Mouse (Mus musculus) layer of hippocampus, postnatal 36 days (tissue): ENCODE data around the gene Erc2. TPM values are rescaled to one million over a fixed set of nuclear protein-coding genes. Genes with fewer than 3 reads are reported as not detected.

ENCODE experiments used
- DNase-seq, 2 experiments: peaks; one replicate each; pipeline ENCODE4 v3.0.0; 2022
- total RNA-seq, 2 experiments: library from RNA; stranded (reverse); gene quantifications; 2 replicates each; pipeline ENCODE4 v1.2.3; 2021

Gene Erc2
- total RNA-seq, 2 experiments from 2014 or later = 221 to 266 TPM

DNA sequence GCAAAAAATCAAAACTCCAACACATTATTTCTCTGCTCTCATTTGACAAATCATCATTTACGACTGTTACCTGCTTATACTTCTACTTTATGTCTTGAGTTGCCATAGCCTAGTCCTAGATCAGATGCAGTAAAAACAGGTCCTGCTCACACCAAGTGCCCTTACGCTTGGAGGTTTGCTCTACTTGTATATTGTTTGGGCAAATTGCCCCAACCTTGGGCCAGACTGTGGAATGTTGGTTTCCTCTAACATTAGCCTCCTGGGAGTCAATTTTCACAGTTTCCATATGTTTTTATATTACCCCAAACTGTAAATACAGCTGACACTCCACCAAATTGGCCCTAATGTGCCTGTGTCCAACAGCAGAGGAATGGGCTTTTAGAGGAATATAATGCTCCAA is 447.6 kb downstream of the Erc2 start:
- no peak for DNase-seq

DNA sequence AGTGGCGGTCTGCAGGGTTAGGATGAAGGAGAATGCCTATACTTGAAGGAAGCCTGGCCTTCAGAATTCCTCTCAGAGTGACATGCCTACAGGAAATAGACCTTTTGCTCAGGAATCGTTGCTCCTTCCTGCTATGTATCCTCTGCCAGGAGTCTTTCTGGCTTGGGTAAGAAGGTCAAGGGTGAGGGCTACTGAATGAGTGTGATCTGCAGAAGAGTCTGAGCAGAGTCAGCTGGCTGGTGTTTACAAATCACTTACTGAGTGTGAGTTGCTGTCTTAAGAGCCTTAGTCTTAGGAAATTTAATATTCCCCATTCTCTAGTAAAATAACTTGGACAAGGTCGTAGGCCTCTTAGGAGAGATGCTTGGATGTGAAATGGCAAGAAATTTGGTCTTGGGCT is 450.3 kb downstream of the Erc2 start:
- no peak for DNase-seq

DNA sequence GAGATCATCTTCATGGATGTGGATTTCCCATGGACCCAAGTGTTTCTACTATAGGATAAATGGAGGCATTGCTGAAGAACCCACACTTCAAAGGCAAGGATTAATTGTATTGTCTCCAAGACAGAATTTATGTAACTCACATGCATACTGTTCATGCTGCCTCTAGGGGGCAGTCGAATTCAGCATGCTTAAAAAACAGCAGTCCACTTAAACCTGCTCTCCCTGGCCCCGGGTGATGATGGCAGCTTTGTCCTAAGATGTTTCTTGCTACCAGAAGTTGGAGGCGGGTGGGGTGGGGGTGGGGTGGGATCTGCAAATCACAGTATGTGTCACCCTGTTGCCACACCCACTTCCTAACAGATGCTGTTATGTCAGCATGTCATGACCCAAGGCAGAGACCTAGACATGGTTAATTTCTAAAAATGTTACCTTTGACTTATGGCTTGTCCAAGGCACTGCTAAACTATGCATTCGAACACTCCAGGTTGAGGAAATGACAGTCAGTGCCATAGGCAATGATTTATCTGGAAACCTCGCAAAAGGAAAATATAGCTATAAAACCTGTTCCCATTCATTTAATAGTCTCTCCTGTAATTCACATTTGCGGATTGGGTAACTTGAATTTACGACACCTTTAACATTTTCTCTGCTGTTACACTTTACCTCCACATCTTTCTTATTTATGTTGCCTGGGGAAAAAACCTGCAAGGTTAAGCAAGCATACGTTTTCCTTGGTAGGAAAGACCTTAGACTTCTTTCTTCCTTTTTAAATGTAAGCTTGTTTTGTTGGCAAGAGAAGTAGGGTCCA is 467.6 kb downstream of the Erc2 start:
- no peak for DNase-seq

DNA sequence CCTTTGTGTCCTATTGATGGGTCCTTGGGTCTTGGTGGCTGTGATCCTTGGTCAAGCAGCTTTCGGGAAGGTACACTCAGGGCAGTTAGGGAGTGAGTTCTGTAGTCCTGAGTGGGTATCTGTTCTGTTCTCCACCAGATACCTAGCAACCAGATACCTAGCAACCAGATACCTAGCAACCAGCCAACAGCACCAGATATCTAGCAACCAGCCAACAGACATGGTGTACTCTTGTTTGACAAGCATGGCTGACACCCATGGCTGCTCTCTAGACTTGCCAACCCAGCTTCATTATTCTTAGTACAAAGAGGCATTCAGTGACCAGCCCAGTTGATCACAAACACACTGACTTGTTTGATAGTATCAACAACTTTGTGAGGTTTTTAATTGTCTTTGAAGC is 469.1 kb downstream of the Erc2 start:
- DNase-seq = no peak

DNA sequence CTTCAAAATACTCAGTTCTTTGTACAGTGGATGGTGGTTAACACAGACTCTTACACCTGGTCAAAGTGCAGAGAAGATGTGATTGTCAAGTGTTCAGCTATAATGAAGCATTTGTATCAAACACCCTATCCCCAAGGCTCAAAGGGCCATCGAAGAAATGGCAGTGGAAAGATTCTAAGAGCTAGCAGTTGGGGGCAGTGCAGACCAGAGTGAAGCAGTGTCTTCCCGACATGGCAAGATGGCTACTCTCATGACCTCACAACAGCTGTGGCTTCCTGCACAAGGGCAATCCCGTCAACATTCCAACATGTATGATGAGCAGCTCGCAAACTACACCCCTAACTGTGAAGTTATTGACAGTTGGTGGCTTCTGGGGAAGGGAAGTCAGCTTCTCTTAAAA is 471.0 kb downstream of the Erc2 start:
- DNase-seq = no peak

DNA sequence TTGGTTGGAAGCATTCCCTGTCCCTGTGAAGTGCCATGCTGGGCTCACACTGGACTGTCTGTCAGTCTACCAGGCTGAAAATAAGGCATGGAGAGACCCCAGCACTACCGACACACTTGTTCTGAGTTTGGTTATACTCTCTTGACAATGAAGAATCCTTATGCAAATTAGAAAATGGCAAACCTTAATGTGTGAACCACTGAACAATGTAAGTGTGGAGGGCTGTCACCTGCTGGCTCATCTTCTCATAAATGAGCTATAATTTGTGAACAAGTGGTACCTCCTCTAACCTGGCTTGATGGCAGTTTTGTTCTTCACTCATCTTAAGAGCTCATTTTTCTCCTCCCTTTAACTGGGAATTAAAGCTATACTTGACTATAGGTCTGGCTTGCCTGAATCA is 471.7 kb downstream of the Erc2 start:
- no peak for DNase-seq

DNA sequence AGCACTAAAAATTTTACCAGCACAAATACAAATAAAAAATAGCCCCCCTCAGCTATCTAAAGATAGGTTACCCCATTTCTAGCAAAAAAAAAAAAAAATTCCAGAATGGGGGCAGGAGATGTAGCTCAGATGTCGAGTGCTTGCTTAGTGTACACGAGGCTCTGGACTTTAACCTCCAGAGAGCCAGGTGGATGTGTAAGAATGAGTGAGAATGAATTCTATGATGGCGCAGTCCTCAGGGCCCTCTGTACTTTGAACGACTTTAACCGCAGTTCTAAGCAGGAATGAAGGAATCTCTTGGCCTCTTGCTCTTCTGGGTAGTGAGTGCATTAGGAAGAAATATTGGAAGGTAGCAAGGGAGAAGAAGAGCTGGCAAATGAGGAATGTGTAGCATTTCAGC is 476.9 kb downstream of the Erc2 start:
- DNase-seq = no peak

DNA sequence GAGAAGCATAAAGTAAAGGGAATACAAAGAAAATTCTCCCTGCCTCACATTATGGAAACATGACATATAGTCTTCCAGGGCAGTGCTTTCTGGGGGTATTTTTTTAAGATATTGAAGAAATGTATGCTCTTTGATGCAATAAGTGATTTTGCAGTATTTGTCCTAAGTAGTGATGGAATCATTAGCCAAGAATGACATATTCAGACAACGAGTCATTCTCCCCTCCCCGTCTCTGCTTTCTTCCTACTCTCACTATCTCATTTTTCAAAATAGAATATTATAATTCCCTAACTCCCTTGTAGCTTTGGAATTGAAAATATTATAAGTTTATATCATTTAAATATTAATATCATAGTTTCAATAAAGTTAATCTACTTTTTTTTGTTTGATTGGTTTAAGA is 490.9 kb downstream of the Erc2 start:
- DNase-seq = no peak

DNA sequence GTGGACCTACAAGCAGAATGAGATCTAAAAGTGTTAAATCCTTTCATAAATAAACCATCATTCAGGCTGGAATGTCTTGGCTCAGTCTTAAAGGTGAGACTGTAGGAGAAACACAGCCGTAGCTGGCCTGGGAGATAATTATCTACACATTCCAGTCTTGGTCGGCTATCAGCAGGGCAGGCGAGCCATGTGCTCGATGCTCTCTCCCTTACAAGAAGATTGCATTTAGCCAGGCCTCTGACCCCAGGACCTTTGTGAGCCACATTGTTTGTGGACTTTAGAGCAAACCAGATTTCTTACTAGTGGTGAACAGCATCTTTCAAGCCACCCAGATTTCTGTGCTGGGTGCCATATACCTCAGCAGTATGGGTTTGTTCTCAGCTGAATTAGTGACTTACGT is 498.6 kb downstream of the Erc2 start:
- DNase-seq = no peak

DNA sequence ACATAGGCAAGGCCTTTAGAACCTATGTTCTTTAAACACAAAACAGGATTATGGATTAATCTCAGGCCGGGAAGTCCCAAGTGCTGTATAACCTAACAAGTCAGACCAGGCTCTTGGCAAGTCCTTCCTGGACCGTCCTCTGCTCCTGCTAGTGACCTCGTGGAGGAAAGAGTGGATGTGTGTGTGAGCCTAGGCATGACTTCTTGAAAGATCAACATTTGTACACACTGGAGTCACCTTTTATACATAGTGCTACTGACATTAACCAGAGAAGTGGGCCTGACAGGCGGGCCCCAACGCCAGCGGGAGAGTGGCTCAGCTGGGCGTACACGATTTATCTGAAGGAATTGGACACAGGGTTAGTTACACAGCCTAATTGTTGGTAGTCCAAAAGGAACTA is 504.6 kb downstream of the Erc2 start:
- DNase-seq = no peak

DNA sequence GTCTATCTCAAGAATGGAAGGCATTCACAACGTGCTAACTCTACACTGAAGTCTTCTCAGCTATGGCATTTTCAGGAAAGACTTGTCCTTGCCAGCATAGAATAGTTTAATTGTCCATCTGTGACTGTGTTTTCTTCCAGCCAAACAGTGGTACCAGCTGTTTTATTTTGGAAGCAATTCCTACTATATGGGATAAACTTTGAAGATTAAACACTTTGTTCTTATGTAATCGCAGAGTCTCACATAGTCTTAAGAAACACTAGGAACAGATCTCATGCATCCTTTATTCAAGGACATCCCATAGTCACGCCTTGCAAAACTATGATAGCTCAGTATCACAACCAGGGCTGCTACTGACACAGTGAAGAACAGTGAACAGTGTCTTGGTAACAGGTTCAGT is 506.8 kb downstream of the Erc2 start:
- no peak for DNase-seq

DNA sequence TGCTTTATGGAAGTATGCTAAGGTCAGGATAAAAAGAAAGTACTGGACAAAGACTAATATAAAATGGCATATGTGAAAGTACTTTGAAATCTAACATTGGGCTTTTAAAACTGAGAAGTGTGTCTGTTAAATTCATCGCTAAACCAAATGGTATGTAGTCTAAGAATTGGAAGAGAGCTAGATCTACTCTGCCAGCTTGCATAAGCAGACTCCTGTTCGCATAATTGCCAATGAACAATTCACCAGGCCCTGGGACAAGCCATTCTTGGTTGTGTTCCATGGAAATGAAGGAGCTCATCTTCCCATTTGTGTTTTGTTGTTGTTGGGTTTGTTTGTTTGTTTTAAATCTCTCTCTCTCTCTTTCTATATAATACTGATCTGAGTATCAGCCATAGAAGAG is 521.8 kb downstream of the Erc2 start:
- no peak for DNase-seq

DNA sequence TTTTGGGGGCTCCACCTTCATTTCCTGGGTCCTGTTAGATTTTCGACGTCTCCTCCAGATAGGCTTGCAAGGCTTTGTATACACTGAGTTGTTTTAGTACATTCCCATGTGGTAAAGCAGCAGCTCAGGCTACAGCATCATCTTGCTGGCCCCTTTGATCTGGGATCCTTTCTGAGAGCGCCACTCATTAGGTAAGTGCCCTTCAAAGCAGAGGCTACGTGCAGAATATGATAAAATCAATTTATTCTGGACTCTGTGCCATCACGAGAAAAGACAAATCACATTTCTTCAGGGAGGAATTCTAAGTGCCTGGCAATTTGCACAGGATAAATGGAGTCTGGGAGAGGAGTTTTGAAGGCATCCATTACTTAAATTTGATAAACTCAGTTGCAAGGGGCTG is 525.0 kb downstream of the Erc2 start:
- DNase-seq = no peak

DNA sequence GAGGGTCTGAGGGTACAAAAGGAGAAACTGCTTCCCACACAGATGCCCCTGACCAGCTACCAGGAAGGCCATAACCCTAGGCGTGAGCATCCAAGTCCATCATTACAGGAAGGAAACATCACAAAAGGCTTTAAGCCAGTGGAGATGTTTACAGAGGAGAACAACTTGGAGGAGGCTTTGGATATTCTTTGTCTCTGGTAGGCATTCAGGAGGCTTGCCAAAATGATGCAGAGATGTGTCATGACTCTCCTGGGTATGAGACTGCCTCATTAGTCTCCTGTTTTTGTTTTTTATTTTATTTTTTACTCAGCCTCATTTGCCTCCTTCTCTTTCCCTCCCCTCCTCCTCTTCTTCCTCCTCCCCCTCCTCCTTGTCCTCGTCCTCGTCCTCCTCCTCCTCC is 528.7 kb downstream of the Erc2 start:
- no peak for DNase-seq

DNA sequence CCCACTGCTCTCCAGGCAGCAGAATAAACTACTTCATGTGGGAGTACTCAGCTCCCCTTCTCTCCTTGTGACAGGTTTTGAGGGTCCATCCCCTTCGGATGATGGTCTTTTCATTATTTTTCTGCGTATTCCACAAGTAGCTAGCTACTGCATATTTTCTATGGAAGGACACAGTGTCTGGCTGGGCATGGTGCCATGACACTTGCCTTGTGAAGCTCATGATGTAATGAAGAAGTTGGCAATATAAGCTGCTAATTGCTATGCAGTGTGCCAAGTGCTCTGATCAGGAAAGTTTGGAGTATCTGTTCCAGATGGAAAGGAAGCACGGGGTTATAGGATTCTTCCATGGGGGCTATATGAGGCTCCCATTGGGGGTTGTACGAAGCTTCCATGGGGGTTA is 533.5 kb downstream of the Erc2 start:
- no peak for DNase-seq

DNA sequence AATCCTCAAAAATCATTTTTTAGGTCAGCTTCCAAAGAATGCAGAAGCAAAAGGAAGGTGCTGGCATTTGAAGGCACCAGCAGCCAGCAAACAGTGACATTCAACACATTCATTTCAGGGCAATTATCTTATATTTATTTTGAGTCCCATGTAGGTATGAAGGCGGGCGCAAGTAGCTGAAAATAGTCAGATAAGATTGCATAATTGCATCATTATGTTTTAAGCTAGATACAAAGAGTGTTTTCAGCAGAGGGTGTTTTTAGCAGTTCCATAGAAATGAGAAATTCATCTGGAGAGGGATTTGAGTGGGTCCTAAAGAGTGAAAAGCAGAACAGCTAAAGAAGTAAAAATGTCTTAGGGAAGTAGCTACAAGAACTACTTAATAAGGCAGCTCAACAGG is 538.6 kb downstream of the Erc2 start:
- DNase-seq = no peak

DNA sequence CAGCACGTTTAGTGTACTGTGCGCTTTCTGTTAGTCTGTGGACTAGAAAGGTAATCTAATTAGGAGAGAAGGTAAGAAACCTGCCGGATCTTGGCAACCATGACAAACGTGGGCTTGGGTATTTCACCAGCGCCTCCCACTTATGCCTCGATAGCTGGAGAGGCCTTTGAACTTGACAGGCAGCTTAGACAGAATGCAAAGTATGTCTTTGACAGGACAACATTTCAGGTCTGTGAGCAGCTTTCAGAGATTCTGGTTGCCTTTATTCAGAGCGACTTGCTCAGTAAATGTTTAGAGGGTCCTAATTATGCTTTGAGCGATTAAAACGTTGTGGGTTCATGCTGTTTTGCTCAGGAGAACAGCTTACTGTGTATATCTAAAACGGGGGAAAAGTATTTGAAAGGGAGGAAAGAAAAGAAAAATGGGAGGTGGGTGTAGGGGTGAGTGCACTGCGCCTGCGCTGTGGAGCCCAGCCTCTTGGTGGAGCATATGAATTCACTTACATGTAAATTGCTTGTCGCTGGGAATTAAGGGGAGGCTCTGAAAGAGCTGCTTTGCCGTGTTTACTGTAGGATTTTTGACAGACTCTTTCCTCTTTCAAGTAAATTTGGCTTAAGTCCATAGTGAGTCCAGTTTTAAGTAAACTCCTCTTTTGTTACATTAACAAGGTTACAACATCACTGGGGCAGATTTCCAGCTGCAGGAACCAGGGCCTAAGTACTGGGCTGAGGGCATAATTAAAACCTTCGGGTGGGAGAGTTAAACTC is 542.6 kb downstream of the Erc2 start:
- DNase-seq = no peak

DNA sequence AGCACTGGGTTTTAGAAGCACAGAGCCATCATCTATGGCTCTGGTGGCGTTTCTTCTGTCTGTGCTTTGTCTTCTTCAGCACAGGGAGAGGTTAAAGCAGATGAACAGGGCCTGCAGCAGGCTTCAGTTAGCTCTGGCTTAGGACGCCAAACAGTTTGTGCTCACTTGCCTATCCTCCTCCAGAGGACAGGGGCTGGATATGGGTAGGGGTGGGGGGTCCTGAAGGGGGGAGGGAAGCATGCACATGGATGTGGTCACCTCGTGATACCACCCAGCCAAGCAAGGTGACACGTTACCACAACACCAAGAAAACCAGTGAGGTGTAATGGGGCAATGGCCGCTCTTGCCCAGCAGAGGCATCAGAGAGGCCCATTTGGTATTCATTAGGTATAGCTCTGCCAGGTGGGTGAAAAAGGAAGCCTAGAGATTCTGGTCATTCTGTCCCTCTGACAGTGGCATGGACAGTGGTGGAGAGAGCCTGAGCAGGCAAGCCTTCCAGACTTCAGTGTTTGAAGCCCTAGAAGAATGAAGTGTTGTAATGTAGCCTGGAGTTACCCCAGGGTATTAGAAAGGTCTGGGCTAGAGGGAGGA is 543.5 kb downstream of the Erc2 start:
- no peak for DNase-seq

DNA sequence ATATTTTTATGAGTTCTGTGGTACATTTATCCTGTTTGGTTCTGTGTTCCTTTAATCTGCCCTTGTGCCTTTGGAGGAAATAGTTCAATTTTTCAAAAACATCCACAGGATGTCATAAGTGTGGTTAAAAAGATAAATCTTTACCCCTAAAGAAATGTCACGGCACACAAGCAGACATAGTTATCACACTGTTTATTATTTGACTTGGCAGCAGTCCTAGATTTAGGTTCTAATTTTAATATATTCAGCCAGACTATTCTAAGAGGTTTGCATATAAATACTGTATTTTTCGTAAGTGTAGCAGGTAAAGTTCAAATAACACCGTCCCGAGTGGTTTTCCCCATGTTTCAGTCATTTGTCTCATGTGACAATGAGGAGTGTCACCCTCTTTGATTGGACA is 548.5 kb downstream of the Erc2 start:
- DNase-seq = no peak

DNA sequence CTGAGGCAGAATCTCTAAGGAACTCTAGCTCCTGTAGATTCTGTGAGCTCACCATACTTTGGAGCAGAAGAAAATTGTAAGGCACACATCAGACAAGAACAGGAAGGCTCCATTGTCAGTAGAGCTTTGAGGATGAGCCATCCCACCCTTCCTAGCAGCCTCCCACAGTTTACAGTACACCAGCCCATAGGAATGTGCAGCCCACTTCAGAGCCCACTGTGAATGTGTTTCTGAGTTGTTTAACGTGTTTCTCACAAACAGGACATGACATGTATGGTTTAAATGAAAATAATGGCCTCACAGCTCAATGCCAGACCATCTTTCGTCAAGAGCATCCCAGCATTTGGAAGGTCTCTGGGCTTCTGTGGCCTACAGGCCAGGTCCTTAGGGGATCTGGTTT is 549.1 kb downstream of the Erc2 start:
- DNase-seq = no peak

DNA sequence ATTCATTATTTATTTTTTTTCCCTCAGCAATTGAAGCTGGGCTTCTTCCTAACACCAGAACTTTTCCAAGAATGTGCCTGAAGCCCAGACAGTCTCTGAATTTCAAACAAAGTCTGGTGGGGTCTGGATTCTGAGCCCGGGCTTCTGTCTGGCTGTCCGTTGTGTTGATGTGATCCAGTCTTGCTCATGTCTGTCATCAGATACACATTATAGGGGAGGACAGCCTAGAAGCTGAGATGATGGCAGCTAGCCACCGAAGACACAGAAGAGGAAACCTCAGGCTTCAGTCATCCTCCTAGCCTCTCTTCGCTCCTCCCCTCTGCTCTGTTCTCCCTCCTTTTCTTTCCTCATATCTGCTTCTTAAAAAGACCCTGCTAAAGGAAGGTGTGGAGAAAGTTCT is 551.5 kb downstream of the Erc2 start:
- no peak for DNase-seq

DNA sequence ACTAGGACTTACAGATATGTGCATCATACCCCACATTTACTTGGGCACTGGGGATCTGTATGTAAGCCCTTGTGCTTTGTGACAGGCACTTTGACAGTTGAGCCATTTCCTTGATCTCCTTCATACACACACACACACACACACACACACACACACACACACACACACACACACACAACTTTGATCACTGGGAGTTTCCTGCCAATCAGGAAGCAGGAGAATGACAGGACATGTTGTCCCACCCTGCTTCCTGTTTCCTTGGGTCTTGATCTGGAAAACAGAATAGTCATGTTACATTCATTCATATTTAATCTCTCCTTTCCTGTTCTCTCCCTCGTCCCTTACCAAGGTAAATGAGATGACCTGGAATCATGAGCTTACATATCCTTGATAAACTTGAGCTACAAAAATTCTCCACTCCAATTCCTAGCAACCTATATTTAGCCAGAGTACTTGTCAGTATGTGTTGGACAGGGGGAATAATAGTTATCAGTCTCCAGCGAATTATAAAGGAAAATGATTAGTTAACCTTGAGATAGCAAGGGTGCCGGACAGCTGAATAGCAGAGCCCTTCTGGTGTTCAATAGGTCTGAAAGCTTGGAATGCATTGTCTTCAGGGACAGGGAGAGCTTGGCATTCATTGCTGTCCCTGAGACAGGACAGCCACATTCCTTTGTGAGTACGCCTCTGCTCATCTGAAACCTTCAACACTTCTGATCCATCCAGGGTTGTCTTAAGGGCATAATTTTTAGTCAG is 559.0 kb downstream of the Erc2 start:
- DNase-seq = no peak

DNA sequence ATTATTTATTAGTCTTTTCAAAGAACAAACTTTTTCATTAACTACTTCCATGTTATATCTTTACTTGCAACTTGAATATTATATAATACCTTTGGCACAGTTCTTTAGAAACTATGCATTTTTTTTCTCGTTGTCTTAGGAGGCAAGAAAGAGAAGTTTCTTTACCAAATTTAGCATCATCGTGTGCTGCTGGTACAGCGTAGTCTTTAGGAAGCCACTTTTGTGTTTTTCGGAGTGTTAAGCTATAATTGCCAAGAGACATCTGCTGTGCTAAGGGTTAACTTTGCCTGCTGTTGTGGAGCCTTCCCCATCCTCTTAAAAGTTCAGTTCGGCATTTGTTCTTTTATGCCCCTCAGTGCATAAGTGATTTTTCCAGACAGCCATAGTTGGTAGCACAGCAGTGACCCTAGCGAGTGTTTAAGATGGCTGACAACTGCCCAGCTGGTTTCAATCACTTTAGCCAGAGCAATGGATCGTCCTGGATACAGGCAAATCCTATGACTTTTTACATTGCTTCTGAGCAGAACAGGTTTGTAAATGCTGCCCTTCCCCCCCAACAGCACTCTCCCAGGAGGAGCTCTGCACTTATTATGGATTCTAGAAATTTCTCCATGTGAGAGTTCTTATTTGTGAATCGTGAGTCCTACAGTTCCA is 570.6 kb downstream of the Erc2 start:
- no peak for DNase-seq
